Mouse (Mus musculus) liver, embryonic 12.5 days (tissue): ENCODE data around the gene H2afj. TPM values are rescaled to one million over a fixed set of nuclear protein-coding genes. Genes with fewer than 3 reads are reported as not detected.

Experiments
- ATAC-seq: fragments of 200-750 bp; cut with Nextera tagmentation; 2 replicates; pipeline ENCODE4 v1.8.0; 2017; ENCODE audit warnings: moderate number of reproducible peaks, mild to moderate bottlenecking, moderate library complexity
- H3K27ac ChIP-seq: fragments of 300-500 bp; sonication (generic); 2 replicates; pipeline ENCODE4 v1.5.1; 2016; ENCODE audit warnings: mild to moderate bottlenecking
- H3K27me3 ChIP-seq: fragments of 300-500 bp; sonication (generic); replicated peaks from 2 replicates; pipeline ENCODE4 v1.6.1; 2016; ENCODE audit warnings: mild to moderate bottlenecking, moderate library complexity
- H3K36me3 ChIP-seq: fragments of 300-500 bp; sonication (generic); 2 replicates; pipeline ENCODE4 v1.6.1; 2016; ENCODE audit warnings: mild to moderate bottlenecking, moderate library complexity
- H3K4me1 ChIP-seq: fragments of 300-500 bp; sonication (generic); 2 replicates; pipeline ENCODE4 v1.6.1; 2016
- H3K4me2 ChIP-seq: fragments of 300-500 bp; sonication (generic); 2 replicates; pipeline ENCODE4 v1.6.1; 2016; ENCODE audit warnings: mild to moderate bottlenecking, moderate library complexity
- H3K4me3 ChIP-seq: fragments of 300-500 bp; sonication (generic); 2 replicates; pipeline ENCODE4 v1.5.1; 2016; ENCODE audit warnings: mild to moderate bottlenecking, moderate library complexity
- H3K9ac ChIP-seq: fragments of 300-500 bp; sonication (generic); 2 replicates; pipeline ENCODE4 v1.6.1; 2016; ENCODE audit warnings: mild to moderate bottlenecking, moderate library complexity
- H3K9me3 ChIP-seq: fragments of 300-500 bp; sonication (generic); replicated peaks from 2 replicates; pipeline ENCODE4 v1.6.1; 2016; ENCODE audit warnings: mild to moderate bottlenecking, moderate library complexity
- WGBS: fragments of 180-500 bp; shearing (Covaris S2); methylation state at CpG from one replicate; pipeline ENCODE4 v1.1.7; 2016; ENCODE audit not compliant: insufficient replicate concordance; 5-methylcytosine and 5-hydroxymethylcytosine counted together
- polyA plus RNA-seq: library from polyadenylated mRNA; unstranded; fragments of >200 nt; fragmentation: Nextera tagmentation; extraction: Ambion mirVana; gene quantifications from 2 replicates; pipeline ENCODE4 v1.2.1, GENCODE M21; 2016

The H2afj gene
- polyA plus RNA-seq, result 196 and 207 TPM in 2 replicates

DNA sequence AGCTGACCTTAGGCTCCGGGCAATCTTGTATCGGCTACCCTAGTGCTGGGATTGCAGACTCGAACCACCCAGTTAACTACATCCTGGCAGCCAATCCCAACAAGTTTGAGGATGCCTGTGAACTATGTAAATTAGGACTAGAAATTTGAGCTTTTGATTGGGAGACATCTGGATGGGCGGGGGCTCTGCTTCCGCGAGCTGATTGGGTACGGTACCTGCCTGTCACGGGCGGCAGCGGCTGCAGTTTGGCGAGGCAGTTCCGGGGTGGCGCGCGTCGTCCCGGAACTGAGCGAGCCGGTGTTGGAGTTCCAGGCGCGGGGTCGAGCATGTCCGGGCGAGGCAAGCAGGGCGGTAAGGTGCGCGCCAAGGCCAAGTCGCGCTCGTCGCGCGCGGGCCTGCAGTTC, at the start of gene H2afj:
H2afj (plus strand) TSS at position 231 of the 404 bp plus-strand sequence.
- H3K27me3 ChIP-seq, result no peaks in the 10 kb centered on the region
- ATAC-seq, result peak; percentile 78
- H3K4me1 ChIP-seq, result peaks cover 60% of the 10 kb centered on the region
- H3K4me2 ChIP-seq, result peak within 1 kb of the TSS; percentile 85
- peak within 1 kb of the TSS; percentile 95 for H3K9ac ChIP-seq
- H3K27ac ChIP-seq, result peak within 1 kb of the TSS; percentile 100
- H3K9me3 ChIP-seq, result no peaks in the 10 kb centered on the region
- WGBS, result under 1% methylated on average over 34 of the region's 34 CpGs
- peaks cover 35% of the 10 kb centered on the region for H3K36me3 ChIP-seq
- H3K4me3 ChIP-seq, result peak within 1 kb of the TSS; percentile 95

DNA sequence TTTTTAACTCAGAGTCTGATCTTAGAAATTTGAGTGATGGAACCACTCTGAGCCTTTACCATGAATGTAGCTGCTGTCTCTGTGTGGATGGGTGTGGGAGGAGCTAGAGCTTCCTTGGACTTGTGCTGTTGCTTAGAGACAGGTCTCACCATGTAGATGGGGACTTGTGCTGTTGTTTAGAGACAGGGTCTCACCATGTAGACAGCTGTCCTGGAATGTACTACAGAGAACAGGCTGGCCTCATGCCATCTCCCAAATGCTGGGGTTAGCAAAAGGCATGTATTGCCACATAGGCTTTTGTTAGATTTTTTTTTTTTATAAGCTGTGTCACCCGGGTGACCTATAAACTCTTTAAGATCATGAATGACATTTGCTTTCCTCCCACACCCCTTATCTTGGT, 44.1 kb upstream of the H2afj start:
- H3K27ac ChIP-seq, result no peak overlapping the region
- H3K9ac ChIP-seq, result no peak overlapping the region
- H3K9me3 ChIP-seq, result no peaks in the 10 kb centered on the region
- H3K27me3 ChIP-seq, result 0 out of 2 replicates have a peak, but pooled peaks cover 2% of the 10 kb centered on the region
- ATAC-seq, result 0 out of 2 replicates have a peak, but pooled peaks have one; percentile 27
- no peaks in the 10 kb centered on the region for H3K36me3 ChIP-seq
- WGBS, result 26% methylated on average over 1 of the region's 1 CpGs
- no peak overlapping the region for H3K4me3 ChIP-seq
- no peak overlapping the region for H3K4me2 ChIP-seq
- no peaks in the 10 kb centered on the region for H3K4me1 ChIP-seq

DNA sequence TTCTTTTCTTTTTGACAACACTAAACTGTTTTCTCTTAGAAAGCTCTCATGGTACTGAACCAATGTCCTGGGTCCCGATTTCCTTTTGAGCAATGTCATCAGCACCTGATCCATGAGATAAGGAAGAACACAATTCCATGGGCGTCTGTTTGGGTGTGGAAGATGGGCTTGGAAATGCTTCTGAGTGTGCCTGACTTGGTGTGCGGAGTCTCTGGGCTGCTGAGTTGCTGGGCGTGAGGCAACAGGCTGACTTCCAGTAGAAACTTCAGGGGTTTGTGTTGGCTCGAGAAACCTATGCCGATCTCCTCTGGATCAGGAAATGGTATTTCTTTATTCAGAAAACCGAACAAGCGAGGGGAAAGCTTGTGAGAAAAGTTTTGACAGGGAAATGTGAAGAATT, 38.9 kb upstream of the H2afj start:
- H3K36me3 ChIP-seq, result no peaks in the 10 kb centered on the region
- H3K4me3 ChIP-seq, result no peak overlapping the region
- H3K9me3 ChIP-seq, result no peaks in the 10 kb centered on the region
- H3K9ac ChIP-seq, result no peak overlapping the region
- H3K27ac ChIP-seq, result no peak overlapping the region
- 58% methylated on average over 8 of the region's 8 CpGs for WGBS
- ATAC-seq, result no peak
- H3K27me3 ChIP-seq, result 0 out of 2 replicates have a peak, but pooled peaks cover 2% of the 10 kb centered on the region
- no peak overlapping the region for H3K4me2 ChIP-seq
- H3K4me1 ChIP-seq, result no peaks in the 10 kb centered on the region

DNA sequence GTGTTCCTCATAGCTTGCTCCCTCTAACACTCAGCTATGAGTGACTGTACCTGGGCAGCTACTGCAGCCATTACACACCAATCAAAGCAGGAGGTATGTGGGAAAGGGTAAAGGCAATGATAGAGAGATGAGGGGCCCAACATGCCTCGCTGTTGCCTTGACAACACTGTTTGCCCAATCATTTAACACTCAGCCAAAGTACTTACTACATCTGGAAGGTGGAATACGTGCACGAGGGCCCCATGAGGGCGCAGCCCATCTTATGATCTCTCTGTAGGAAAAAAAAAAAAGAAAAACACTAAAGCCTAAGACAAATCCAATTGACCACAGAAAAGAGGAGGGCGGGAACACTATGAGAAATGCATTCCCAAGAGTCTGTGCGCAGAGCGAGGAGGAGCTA, 38.2 kb upstream of the H2afj start:
- no peak overlapping the region for H3K4me3 ChIP-seq
- WGBS, result 64% methylated on average over 7 of the region's 7 CpGs
- H3K36me3 ChIP-seq, result no peaks in the 10 kb centered on the region
- H3K27ac ChIP-seq, result no peak overlapping the region
- H3K4me1 ChIP-seq, result no peaks in the 10 kb centered on the region
- no peak overlapping the region for H3K9ac ChIP-seq
- H3K27me3 ChIP-seq, result 0 out of 2 replicates have a peak, but pooled peaks cover 2% of the 10 kb centered on the region
- H3K4me2 ChIP-seq, result no peak overlapping the region
- ATAC-seq, result no peak
- no peaks in the 10 kb centered on the region for H3K9me3 ChIP-seq

DNA sequence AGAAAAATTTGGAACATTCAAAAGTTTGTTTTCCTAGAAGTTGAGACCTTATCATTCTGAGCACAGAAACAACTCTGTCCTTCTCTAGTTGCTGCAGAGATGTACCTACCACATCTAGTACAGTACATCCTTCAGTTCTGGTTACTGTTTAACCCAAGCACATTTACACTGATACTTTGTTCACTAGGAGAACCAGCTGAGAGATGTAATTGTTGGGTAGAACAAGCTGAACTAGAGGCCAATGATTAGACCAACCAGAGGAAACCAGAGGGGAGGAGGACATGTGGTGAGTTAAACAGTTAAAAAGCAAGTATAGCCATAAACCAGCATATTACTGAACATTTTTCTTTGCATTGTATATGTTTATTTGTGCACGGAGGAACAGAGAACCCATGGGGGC, 31.7 kb upstream of the H2afj start:
- ATAC-seq, result no peak
- no peak overlapping the region for H3K4me3 ChIP-seq
- peaks cover under 1% of the 10 kb centered on the region; the same call in 1 of the 2 replicates for H3K27me3 ChIP-seq
- 48% methylated on average over 1 of the region's 1 CpGs for WGBS
- H3K9ac ChIP-seq, result no peak overlapping the region
- H3K36me3 ChIP-seq, result no peaks in the 10 kb centered on the region
- no peaks in the 10 kb centered on the region for H3K4me1 ChIP-seq
- H3K9me3 ChIP-seq, result no peaks in the 10 kb centered on the region
- H3K27ac ChIP-seq, result no peak overlapping the region
- H3K4me2 ChIP-seq, result no peak overlapping the region

DNA sequence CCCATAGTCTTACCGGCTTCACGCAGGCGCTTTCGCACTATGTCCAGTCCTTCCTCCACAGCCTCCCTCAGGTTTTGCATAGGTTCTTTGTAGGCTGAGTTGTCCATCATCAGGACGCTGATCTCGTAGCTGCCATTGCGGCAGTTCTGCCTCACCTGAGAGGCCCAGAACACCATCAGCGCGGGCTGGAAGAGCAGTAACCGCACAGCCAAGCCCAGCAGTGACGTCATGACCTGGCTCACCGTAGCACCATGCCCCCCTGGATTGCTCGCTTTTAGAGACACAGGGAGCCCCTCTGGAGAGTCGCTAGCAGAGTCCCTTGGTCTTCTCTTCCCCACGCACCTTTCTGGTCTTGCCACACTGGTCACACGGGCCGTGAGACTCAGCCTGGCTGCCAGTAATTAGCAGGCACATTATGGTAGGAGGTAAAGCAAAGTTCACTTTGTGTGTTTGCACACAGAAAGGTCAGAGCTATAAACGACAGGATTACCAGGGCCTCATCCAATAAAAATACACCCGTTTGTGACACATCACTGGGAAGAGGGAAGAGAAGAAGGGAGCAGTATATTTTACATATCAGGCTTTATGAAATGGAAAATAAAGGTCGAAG, 26.6 kb upstream of the H2afj start, which contains the start of gene Gucy2c:
Gucy2c (minus strand) TSS at position 389 of the 610 bp plus-strand sequence.
- ATAC-seq, result no peak
- Histone ChIP-seq H3K4me2 (no peak within 1 kb of the TSS), H3K4me1 (no peaks in the 10 kb centered on the region), H3K27ac (no peak within 1 kb of the TSS), H3K27me3 (peaks cover 7% of the 10 kb centered on the region; the same call in 1 of the 2 replicates), H3K4me3 (no peak within 1 kb of the TSS), H3K36me3 (no peaks in the 10 kb centered on the region), H3K9me3 (no peaks in the 10 kb centered on the region), H3K9ac (no peak within 1 kb of the TSS)
- WGBS, result 72% methylated on average over 20 of the region's 20 CpGs

DNA sequence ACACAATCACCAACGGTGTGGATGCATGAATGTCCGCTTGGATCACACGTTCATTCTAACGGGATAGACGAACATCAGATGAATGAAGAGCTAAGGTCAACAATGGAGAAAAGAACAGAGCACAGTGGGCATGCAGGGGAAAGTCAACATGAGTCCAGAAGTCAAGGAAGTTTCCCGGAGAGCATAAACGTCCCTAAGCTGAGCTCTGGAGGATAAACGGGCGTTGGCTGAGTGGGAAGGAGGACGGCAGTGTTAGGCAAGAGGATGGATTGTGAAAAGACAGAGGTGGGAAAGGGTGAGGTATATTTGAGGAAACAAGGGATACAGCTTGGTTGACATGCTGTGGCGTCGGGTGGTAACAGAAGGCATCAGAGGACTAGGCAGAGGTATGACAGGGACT, 25.9 kb upstream of the H2afj start:
- H3K9ac ChIP-seq, result no peak overlapping the region
- no peaks in the 10 kb centered on the region for H3K9me3 ChIP-seq
- no peak overlapping the region for H3K4me3 ChIP-seq
- H3K4me2 ChIP-seq, result no peak overlapping the region
- 77% methylated on average over 12 of the region's 12 CpGs for WGBS
- no peaks in the 10 kb centered on the region for H3K36me3 ChIP-seq
- no peak overlapping the region for H3K27ac ChIP-seq
- peaks cover 7% of the 10 kb centered on the region; the same call in 1 of the 2 replicates for H3K27me3 ChIP-seq
- no peak for ATAC-seq
- no peaks in the 10 kb centered on the region for H3K4me1 ChIP-seq

DNA sequence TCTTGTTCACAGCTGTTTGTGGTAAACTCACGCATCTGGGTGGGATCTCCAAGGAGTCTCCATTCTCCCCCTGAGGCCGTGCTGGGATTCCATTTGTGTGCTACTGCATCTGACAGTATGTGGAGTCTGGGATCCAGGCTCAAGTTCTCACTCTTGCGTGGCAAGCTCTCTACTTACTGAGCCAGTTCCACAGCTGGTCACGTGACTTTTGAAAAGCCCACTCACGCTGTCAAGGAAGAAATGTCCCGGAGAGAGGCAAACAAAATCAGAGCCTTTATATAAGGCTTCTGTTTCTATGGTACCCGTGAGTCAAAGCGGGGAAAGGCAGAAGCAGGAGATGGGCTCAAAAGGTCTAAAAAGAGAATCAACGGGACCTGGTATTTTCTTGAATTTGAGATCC, 25.3 kb upstream of the H2afj start:
- Histone ChIP-seq H3K4me3 (no peak overlapping the region), H3K4me1 (no peaks in the 10 kb centered on the region), H3K9ac (no peak overlapping the region), H3K27me3 (peaks cover 7% of the 10 kb centered on the region; the same call in 1 of the 2 replicates), H3K36me3 (no peaks in the 10 kb centered on the region), H3K27ac (no peak overlapping the region), H3K4me2 (no peak overlapping the region), H3K9me3 (no peaks in the 10 kb centered on the region)
- WGBS, result 72% methylated on average over 9 of the region's 9 CpGs
- no peak for ATAC-seq

DNA sequence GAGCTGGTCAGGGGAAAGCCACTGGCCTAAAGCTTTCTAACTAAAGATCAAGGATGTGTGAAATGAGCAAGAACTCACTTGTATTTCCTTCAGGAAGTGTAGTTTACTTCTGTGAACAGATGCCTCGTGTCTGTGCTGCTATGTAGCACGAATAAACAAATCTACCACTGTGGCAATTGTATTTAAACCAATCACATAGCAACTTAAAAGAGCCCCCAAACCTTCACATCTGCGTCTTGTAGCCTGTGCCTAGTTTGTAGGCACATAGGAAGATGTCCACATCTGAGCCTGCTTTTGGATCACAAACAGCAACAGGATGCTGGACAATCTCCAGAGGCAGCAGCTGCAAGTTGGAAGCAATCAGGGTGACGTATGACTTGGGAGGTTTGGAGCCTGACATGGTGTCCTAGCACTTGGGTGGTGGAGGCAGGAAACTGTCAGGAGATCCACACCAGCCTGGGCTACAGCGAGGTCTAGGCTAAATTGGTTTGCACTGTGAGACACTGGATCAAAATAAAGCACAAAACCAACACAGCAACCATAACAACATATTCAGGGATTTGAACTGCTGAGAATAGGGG, 18.6 kb upstream of the H2afj start:
- WGBS, result 48% methylated on average over 5 of the region's 5 CpGs
- H3K4me1 ChIP-seq, result peaks cover 17% of the 10 kb centered on the region
- ATAC-seq, result no peak

DNA sequence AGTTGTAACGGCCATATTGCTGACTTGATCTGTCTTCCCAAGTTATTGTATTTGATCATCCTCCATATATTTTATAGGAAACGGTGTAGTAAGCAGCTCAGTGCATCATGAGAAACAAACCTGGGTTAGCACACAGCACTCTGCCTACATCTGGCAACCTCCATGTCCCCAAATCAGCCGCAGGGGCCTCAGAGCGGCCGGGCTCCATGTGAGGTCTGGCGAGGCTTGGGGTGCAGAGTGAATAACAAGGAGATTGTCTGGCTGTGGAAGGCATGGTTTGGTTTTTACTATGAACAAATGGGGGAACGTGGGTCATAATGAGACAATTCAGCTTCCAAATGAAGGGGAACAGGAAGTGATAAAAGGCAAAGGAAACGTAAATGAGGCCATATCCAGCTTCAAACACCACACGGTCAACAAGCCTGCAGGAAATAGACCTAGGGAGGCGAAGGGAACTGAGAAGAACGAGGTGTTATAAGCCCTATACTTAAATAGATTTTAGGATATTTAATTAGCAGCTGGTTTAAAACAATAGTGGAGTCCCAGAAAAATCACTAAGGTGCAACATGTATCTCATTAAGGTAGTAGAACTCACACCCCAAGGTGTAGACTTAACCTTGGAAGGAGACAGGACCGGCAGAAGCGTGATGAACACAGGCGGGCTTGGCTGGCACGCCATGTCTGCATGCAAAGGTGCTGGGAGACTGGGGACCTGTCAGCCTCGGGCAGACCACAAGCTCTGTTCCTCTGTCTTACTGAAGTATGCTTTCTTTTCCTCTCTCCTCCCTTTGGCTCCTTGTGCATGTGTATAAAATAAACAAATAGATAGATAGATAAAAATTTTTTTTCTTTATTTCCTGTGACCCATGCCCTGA, 14.9 kb upstream of the H2afj start:
- Histone ChIP-seq H3K4me2 (peak overlapping the region; percentile 74), H3K36me3 (no peaks in the 10 kb centered on the region), H3K27me3 (peaks cover 31% of the 10 kb centered on the region), H3K4me3 (peak overlapping the region; percentile 49), H3K9ac (peak overlapping the region; percentile 66), H3K4me1 (peaks cover 44% of the 10 kb centered on the region), H3K9me3 (no peaks in the 10 kb centered on the region), H3K27ac (no peak overlapping the region)
- no peak for ATAC-seq
- 23% methylated on average over 16 of the region's 16 CpGs for WGBS

More for the DNA sequence above, 18.6 kb upstream of the H2afj start:
- H3K4me3 ChIP-seq, result no peak overlapping the region
- H3K27me3 ChIP-seq, result peaks cover 27% of the 10 kb centered on the region
- no peak overlapping the region for H3K9ac ChIP-seq
- no peak overlapping the region for H3K27ac ChIP-seq
- H3K9me3 ChIP-seq, result no peaks in the 10 kb centered on the region
- no peak overlapping the region for H3K4me2 ChIP-seq
- no peaks in the 10 kb centered on the region for H3K36me3 ChIP-seq

DNA sequence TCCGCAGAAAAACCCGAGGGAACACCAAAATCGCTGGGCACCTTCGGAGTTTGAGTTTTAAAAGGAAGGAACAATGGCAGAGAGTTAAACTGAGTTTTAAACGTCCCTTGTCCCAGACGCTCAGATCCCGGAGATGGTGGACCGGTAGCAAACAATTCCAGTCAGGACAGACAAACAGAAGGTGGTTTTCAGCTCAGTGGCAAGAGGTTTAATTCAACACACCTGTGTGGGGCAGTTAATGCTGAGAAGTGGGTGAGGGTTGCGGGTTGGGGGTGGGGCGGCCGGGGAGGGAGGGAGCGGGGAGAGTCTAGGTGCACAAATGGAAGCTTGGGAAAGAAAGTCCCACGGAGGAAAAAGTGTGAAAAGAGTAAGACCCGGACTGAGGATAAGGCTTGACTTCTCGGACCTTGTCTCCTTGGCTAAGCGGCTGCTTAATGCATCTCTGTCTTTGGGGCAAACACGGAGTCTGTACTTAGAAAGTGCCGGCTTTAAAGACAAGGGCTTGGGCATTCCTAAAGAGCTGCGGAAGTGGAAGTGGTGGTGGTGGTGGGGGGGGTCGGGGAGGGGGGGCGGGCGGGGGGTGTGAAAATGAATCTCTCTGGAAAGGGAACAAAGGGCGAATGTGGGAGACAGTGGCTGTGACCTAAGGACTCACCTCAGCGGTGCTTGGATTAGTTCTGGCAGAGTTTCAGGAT, 14.1 kb upstream of the H2afj start:
- Histone ChIP-seq H3K27me3 (peaks cover 31% of the 10 kb centered on the region), H3K36me3 (no peaks in the 10 kb centered on the region), H3K4me1 (peaks cover 52% of the 10 kb centered on the region), H3K9me3 (no peaks in the 10 kb centered on the region), H3K27ac (no peak overlapping the region), H3K9ac (peak overlapping the region; percentile 66), H3K4me3 (peak overlapping the region; percentile 49), H3K4me2 (peak overlapping the region; percentile 74)
- no peak for ATAC-seq
- whole genome bisulfite sequencing, result 3% methylated on average over 21 of the region's 24 CpGs
